Mouse (Mus musculus) thymus, adult 18-20 months (tissue): ENCODE results near the gene Rab35.

Experiments
- DNase-seq, 2 experiments: peaks; one replicate each; pipeline ENCODE4 v3.0.0; 2022; ENCODE audit warnings: mixed read lengths in 2 of 2

The Rab35 gene

DNA sequence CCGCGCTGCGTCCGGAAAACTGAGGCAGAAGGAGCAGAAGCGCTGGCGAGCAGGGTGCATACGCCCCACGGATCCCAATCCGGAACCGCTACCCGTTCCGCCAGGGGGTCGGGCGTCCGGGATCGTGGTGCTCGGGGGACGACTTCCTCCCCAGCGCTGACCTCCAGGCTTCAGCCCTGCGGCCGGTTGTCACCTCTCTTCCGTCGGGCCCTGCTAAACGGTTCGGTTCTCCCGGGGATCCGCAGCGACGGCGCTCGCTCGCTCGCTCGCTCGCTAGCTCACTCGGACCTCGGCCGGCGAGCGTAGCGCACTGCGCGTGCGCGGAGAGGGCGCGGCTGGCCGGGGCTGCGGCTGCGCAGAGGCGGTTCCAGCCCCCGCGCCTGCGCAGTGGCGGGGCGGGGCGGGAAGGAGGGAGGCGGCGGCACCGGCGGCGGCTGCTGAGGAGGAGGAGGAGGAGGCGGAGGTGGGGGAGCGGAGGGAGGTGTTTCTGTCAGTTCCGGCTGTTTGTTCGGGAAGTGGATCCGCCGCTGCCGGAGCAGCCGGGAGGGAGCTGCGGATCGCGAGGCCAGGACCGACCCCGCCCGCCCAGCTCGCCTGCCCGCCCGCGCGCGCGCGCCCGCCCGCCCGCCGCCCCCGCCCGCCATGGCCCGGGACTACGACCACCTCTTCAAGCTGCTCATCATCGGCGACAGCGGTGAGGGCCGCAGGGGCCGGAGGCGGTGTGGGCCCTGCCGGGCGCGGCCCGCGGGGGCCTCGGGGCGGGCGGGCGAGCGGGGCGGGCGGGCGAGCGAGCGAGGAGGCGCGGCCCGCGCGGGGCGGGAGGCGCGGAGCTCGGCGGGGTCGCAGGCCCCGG is at the start of gene Rab35:
Rab35 (plus strand) TSS at position 404 of the 853 bp plus-strand sequence.
- DNase-seq: peak; percentile 92 to 93

DNA sequence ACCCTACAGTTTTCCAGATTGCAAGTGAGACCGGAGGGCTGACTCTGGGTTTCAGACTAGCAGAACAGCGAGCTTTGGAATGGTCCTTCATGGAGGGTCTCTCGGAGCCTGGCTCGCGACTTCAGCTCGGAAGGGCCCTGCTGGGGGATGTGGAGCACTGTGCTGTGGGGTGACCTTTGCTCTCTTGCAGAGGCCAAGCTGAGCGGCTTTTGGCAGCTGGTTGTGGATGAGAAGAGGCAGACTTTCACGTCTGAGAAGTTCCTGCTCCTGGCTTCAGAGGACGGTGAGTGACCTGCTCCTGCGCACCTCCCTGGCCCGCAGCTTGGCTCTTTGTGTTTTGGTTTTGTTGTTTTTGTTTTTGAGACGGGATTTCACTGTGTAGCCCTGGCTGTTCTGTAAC is 46.1 kb upstream of the Rab35 start:
- no peak for DNase-seq

DNA sequence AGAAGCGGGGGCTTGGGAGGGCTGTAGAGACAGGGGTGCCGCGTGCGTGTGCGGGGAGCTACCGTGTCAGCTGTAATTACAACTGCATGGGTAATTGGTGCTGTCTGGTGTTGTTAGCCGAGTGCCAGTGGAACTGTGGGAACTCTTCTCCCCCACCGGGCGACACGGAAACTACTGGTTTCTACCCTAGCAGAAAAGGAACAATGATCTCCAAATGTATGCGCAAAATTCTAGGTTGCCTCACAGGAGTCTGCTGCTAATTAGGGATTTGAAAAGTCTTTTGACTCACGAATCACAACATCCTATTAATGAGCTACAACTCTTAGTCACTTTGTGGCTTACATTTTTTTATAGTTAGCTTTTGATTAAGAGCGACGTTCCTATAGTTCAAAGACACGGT is 45.5 kb upstream of the Rab35 start:
- DNase-seq: no peak

DNA sequence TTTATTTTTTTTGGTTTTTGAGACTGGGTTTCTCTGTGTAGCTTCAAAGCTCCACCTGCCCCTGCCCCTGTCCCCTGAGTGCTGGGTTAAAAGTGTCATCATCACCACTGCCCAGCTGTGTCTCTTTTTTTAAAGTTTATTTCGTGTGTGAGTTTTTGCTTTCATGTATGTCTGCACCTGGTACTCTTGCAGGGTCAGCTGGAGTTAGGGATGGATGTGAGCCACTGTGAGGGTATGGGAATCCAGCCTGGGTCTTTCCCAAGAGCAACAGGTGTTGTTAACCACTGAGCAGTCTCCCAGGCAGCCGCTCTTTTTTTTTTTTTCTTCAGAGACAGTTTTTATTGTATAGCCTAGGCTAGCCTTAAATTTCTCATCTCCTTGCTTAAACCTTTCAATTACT is 44.9 kb upstream of the Rab35 start:
- DNase-seq: no peak

DNA sequence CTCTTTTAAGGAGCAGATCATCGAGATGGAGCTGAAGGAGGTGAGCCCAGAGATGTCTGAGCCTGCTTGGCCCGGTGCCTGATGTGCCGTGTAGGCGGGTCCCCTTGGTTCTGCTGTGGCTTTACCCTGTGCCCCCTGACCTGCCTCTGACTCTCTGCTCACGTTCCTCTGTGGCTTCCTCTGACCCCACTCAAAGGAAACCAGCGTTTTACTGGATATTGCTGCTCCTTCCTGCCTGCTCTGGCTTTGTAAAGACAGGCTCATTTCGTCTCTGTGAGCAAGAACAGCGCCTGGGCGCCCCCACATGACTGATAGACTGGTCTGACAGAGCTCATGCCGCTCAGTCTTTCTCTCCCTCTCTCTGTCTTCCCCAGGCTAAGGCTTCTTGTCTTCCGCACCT is 40.7 kb upstream of the Rab35 start:
- no peak for DNase-seq

DNA sequence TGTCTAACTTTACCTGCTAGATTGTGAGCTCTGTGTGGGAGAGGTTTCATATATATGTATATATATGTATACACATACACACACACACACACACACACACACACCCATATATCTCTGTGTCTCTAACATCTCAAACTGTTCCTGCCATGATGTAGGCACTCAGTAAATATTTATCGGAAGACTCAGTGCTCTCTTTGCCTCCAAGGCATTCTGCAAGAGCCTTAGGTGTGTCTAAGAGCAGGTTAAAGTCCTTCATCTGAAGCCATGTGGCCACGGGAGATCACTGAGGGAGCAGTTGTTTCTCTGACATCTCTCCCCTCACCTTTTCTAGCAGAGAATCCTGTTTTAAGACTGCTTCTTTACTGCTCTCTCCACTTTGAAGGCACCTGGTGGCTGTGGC is 40.2 kb upstream of the Rab35 start:
- no peak for DNase-seq

DNA sequence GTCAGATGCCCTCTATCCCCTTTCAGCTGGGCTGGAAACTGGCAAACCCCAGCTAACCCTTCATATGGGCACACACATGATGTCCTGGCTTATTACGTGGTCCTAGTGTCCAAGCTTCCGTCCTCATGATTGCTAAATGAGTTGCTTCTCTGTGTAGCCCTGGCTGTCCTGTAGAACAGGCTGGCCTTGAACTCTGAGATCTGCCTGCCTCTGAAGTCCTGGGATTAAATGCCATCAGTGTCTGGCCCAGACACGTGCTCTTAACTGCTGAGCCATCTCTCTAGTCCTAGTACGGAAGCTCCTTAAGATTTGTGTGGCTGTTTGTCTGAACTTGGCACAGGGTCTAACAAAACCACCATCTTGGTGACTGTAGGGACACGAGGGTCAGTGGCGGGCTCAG is 28.1 kb upstream of the Rab35 start:
- no peak for DNase-seq

DNA sequence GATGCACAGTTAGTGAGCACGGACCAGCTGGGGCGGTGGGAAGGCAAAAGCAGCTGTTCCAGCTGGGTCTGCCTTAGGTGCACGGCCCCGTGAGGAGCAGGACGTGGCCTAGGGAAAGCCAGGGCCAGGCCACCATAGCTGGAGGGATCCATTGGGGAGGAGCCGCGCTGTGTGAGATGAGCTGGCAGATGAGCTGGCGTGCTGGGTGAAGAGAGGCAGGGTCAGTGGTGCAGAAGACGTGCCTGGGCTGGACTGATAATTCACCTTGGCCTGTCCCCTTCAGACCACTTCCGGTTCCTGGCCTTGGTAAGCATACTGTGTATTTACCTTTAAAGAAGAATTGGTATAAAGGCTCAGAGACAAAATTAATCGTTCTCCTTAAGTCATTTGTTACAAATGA is 20.1 kb upstream of the Rab35 start:
- DNase-seq: no peak

DNA sequence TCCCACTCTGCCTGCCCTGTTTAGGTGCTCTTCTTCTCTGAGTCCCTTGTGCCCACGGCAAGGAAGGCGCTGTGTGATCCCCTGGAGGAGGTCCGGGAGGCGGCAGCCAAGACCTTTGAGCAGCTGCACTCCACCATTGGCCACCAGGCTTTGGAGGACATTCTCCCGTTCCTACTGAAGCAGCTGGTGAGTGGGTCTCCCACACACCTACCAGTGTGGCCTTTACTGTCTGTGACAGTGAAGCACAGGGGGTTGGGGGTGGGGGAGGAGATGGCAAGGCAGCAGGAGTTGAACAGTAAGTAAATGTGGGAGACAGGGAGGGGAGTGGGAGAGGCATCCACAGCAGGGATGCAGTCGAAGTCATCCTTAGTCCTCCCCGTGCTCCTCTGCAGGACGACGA is 18.4 kb upstream of the Rab35 start:
- DNase-seq: no peak

DNA sequence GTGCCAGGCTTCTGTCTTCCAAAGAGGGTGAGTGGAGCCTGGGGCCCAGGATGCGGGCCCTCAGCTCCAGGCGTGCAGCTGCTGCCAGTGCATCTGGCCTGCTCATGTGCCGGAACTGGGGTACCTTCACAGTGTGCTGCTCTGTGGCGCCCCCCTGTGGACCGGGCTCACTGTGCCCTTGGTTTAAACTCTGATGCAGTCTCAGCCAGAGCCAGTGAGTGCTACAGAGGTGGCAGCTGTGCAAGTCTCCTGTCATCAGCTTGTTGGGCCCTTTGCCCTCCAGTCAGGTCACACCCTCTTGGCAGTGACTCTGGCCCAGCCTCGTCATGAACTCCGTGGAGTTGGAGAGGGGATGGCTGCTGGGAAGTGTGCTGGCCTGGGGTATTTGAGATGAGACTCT is 16.8 kb upstream of the Rab35 start:
- no peak for DNase-seq

DNA sequence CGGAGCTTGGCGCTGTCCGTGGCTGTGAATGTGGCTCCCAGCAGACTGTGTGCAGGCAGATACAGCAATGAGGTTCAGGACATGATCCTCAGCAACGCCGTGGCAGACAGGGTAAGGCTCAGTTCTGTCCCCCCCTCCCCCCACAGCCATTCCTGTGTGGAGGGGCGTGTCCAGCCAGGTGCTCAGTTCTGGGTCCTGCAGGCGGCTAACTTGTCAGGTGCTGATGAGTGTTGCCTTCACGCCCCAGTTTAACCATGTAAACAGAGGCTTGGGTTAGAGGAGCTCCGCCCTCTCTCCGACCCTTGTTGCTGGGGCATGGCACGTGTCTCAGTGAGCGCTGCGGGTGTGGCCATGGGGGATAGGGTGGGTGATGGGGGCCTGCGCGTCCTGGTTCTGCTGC is 12.0 kb upstream of the Rab35 start:
- no peak for DNase-seq

DNA sequence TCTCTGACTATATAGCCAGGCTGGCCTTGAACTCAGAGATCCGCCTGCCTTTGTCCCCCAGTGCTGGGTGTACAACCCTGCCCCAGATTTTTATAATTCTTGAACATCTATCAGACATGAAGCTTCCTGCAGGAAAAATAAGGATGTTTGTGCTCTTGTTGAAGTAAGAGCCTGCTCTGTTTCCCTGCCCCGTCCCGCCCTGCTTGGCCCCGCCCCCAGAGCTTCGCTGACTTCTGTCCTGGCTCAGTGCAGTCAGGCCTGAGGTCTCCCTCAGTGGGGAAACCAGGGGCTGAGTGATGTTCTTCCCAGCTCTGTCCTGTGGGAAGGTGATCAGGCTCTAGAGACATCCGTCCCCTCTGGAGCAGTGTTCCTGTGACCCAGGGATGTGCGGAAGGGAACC is 9.0 kb upstream of the Rab35 start:
- DNase-seq: no peak

DNA sequence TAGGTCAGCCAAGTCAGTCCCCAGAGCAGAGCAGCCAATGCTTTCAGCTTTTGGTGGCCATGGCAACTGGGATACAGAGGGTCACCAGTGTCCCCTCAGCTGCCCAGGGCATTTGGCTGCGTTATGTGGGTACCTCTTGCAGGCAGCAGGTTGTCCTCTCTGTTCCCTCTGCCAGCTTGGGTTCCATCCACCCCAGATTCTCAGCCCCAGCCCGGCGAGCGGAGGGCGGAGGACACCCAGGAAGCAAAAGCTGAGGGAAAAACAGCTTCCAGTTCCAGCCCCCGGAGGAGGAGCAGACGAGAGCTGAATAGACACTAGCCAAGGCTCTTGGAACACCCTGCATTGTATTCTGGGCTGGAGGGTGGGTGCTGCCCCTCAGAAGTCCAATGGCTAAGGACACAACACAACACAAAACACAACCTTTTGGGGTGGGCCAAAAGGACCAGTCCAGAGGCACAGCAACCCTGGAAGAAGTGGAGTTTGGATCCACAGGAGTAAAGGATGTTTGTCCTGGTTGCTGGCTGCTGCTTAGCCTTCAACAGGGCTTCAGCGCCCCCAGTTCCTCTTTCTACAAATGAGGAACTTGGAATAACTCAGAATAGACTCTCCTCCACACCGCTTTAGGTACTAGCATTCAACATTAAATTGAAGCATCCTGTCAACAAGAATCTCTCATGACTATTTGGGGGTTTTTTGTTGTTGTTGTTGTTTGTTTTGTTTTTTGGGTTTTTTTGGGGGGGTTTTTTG is 7.8 kb upstream of the Rab35 start:
- no peak for DNase-seq

DNA sequence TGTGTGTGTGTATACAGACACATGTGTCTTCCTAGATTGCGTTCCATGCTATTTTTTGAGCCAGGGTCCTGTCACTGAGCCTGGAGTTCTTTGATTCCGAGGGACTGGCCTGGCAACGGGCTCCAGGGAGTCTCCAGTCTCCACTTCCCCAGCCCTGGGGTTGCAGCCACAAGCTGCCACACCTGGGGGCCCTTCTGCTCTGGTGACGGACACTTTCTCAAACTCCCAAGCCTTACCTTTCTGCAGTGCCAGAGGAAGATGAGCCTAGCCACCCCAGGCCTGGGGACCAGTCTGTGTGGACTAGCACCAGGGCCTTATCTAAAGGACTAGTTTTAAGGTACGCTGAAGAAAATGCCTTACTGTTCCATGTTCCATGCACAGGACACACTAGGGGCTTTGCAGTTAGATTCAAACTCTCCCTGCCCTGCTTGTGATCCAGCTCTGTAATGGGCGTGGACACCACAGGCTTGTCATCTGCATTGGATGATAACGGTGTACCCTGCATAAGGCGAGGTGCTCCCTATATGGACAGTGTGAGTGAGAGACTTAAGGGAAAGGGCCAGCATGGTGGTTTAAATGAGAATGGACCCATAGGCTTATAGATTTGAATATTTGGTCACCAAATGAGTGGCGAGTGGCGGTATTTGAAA is 5.3 kb upstream of the Rab35 start:
- no peak for DNase-seq

DNA sequence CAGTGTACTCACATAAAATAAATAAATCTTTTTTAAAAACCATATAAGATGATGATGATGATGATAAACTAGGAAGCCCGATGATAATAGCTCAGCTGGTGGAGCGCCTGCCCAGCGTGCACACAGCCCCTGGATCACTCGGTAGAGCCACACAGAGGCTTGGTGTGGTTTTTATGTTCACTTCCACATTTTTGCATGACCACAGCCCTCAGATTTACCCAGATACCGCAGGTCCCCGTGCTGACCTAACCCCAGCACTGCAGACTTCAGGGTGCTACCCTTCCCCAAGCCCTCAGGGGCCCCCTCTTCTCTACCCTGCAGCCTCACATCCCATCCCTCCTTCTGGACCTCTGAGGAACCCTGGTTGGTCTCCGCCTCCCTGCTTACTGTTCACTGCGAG is 3.6 kb upstream of the Rab35 start:
- no peak for DNase-seq

DNA sequence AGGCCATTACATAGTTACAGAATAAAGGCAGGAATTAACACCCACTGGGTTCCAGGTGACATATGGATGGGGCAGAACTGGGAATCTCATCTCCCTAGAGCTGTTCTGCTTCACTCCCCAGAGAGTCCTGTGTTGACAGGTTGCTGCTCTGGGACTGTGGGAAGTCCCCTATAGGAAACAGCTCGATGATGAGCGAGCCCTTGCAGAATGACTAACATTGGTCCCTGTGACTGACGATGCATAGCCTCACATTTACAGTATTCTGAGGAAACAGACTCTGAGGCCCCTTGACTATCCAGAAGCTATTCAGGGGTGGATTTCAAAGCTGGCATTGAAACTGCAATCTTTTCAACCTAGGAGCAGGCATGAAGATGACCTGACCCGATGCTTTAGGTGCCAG is 2.0 kb upstream of the Rab35 start:
- DNase-seq: no peak

DNA sequence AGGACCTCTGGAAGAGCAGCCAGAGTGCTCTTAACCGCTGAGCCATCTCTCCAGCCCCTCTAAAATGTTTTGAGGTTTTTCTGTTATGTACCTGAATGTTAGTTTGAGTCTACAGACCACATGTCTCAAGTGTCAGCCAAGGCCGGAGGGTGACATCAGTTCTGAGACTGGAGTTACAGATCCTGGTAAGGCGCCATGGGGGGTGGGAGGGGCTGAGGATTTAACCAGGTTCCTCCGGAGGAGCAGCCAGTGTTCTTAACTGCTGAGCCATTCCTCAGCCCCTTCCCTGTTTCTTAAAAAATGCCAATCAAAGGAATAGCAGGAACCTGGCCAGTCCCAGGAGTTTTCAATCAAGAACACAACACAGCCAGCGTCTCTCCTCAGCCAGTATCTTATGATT is 1.4 kb upstream of the Rab35 start:
- DNase-seq: no peak

DNA sequence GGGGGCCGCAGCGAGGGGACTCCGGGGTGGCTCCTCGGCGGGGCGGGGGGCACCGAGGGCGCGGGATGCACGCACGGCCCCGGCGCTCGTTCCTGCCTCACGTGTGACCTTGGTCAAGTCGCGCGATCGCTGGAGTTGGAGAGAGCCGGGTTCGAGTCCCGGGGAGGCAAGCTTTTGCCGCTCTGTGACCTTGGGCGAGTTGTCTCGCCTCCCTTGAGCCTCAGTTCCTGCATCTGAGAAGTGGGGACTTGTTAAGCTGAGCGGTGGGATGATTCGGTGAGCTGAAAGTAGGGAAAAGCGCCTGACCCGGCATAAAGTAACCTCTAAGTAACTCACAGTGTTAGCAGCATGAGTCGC is 628 bp downstream of the Rab35 start:
- DNase-seq: peak; percentile 31 to 41

DNA sequence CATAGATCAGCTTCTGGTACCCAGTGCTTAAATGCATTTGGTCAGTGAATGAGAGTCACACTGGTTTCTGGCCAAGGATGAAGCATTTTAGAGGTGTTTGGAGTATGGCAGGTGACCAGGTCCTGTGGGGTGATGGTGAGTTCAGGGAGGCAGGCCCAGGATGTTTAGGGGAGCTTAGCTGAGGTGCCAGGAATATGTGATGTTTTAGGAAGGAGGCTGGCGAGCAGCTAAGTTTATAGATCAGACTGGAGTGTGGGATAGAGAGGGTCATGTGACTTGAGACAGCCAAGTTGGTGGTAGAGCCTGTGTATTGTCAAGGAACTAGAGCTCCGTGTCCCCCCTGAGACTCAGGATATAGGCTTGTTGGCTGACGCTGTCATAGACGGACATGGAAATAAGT is 1.4 kb downstream of the Rab35 start:
- no peak for DNase-seq

DNA sequence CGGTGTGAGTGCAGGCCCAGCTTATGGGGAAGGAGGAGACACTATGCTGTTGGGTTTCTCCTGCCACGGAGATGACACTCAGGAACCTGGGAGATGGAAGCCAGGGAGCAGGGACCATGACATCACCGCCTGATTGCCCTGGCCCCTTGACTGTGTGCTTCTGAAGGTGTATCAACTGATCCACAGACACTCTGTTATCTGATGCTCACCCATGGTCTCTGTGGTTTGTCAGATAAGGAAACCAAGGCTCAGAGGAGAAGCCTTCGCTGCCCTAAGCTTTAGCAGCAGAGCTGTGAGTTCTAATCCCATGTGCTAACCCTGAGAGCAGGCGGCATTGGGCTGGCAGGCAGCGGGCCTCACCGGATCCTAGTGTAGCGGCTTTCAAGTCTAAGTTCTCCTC is 2.3 kb downstream of the Rab35 start:
- no peak for DNase-seq

DNA sequence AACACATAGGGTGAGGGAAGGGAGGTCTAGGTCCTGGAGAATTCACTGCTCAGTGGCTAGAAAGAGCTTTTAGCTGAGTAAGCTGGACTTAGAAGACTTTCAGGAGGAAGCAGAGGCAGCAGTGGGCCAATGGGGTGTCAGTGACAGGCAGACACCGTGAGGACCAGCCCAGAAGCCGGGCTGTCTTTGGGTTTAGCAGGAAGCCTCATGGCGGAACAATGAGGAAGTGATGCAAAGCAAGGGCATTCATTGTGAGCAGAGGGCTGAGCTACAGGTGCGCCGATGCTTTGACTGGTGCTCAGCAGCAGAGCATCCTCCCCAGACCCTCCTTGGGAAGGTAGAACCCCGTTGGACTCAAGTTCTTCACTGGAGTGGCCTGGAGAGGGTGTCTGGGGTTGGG is 3.8 kb downstream of the Rab35 start:
- DNase-seq: no peak

DNA sequence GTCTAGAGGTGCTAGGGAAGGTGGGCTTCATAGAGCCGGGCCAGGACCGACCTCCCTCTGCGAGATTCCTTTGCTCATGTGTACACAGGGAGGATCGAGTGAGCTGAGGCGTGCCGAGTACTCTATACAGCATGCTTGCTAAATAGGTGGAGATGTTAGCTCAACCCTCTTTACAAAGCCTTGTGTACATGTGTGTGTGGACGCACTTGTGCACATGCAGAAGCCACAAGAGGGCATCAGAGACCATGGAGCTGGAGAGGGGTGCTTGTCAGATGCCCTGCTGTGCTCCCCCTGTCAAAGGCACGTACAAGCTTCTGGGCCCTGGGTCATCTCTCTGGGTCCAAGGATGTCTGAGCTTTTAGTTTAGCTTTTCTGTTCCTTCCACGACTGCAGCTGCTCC is 12.5 kb downstream of the Rab35 start:
- DNase-seq: no peak

DNA sequence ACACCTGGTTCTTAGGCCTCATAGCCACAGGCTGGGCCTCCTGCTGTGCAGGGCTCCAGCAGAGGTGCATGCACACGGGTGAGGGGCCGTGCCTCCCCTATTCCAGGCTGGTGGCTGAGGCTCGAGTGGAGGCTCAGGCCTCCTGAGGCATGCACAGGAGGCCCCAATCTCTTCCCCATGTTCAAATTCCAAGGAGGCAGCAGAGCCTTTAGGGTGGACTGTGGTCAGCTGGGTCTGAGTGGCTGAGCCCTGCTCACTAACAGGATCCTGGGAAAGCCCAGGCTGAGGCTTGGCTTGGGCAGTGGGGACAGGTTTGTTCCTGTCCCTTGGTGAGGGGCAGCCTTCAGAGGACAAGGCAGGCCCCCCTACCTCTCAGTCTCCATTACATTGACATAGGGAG is 17.2 kb downstream of the Rab35 start:
- DNase-seq: no peak

DNA sequence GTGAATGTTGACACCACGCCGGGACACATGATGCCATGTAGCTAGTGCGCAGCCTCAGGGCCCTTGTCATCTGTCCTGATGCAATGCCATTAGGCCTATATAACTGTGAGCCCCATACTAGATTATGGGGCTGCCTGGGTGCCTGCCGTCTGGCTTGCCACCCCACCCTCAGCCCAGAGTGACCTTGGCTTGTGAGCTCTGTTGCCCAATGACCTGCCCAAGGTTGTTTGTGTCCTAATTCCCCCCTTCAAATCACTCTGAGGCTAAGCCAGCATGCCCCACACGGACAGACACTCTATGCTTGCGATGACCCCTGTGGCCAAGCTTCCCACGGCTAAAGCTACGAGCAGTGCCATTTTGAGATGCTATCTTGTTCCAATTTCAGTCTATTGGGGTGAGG is 18.0 kb downstream of the Rab35 start:
- no peak for DNase-seq
